Mouse (Mus musculus) hindbrain, embryonic 14.5 days (tissue): ENCODE measurements around the gene Rps16. TPM values are rescaled to one million over a fixed set of nuclear protein-coding genes. Genes with fewer than 3 reads are reported as not detected.
"Not testable (repeated sequence)": the region's sequence is repeated elsewhere in the genome, so short reads cannot be mapped to it uniquely, and the experiment has no call there.

Experiments used
- ATAC-seq: fragments of 200-750 bp; cut with Nextera tagmentation; 2 replicates; pipeline ENCODE4 v1.8.0; 2017; ENCODE audit warnings: moderate number of reproducible peaks, mild to moderate bottlenecking, moderate TSS enrichment, moderate library complexity; ENCODE audit not compliant: low FRiP score
- DNase-seq: peaks from one replicate; pipeline ENCODE4 v3.0.0-alpha.2; 2015; ENCODE audit warnings: low spot score
- H3K27ac ChIP-seq: fragments of 300-500 bp; sonication (generic); 2 replicates; pipeline ENCODE4 v1.5.1; 2014; ENCODE audit warnings: mild to moderate bottlenecking, moderate library complexity
- H3K27me3 ChIP-seq: fragments of 300-500 bp; sonication (generic); 2 replicates; pipeline ENCODE4 v1.6.1; 2014; ENCODE audit warnings: mild to moderate bottlenecking, low read length, mixed read lengths; ENCODE audit not compliant: control insufficient read depth, insufficient read depth
- H3K36me3 ChIP-seq: fragments of 300-500 bp; sonication (generic); replicated peaks from 2 replicates; pipeline ENCODE4 v1.6.1; 2014; ENCODE audit not compliant: control insufficient read depth, insufficient read depth
- H3K4me1 ChIP-seq: fragments of 300-500 bp; sonication (generic); replicated peaks from 2 replicates; pipeline ENCODE4 v1.6.1; 2014; ENCODE audit warnings: antibody characterized with exemption, low read length, mixed read lengths; ENCODE audit not compliant: control insufficient read depth, insufficient read depth
- H3K4me2 ChIP-seq: fragments of 300-500 bp; sonication (generic); replicated peaks from 2 replicates; pipeline ENCODE4 v1.6.1; 2014; ENCODE audit warnings: mild to moderate bottlenecking, moderate library complexity
- H3K4me3 ChIP-seq: fragments of 300-500 bp; sonication (generic); replicated peaks from 2 replicates; pipeline ENCODE4 v1.5.1; 2014; ENCODE audit warnings: mild to moderate bottlenecking, low read length
- H3K9ac ChIP-seq: fragments of 300-500 bp; sonication (generic); 2 replicates; pipeline ENCODE4 v1.6.1; 2014
- H3K9me3 ChIP-seq: fragments of 300-500 bp; sonication (generic); 2 replicates; pipeline ENCODE4 v1.6.1; 2016; ENCODE audit warnings: low read length; ENCODE audit not compliant: control insufficient read depth
- WGBS: fragments of 180-500 bp; shearing (Covaris S2); extraction: QIAGEN DNeasy Blood & Tissue Kit; methylation state at CpG from one replicate; pipeline ENCODE4 v1.1.7; 2014; 5-methylcytosine and 5-hydroxymethylcytosine counted together
- polyA plus RNA-seq: library from polyadenylated mRNA; unstranded; fragments of >200 nt; fragmentation: Nextera tagmentation; extraction: Ambion mirVana; gene quantifications from 2 replicates; pipeline ENCODE4 v1.2.1, GENCODE M21; 2014

Gene Rps16
- polyA plus RNA-seq, 1 experiment from 2014 or later: 677 TPM

DNA sequence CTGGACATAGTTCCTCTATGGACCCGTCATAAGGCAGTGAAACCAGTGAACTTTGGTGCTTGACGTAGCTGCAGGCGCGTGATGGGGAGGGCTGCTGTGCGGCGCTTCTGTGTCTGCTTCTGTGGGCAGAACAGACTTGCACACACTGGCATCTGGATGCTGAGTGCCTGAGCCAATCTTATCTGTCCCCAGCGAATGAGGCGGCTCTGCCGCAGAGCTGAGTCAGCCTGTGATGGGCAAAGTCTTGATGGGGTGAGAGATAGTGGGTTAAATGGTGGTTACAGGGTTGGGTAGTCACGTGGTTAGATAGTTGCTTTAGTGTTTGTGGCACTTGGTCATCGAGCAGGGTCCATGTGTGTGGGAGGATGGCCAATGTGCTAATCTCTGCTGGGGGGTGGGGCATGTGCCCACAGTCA is 32.5 kb downstream of the Rps16 start:
- no peak for DNase-seq
- ATAC-seq: no peak
- H3K4me3 ChIP-seq: no peak overlapping the region
- 73% methylated on average over 11 of the region's 11 CpGs for WGBS
- H3K4me2 ChIP-seq: 0 out of 2 replicates have a peak overlapping the region, but pooled peaks have one; percentile 42
- peaks cover 22% of the 10 kb centered on the region for H3K36me3 ChIP-seq
- peaks cover 27% of the 10 kb centered on the region for H3K4me1 ChIP-seq
- no peaks in the 10 kb centered on the region for H3K27me3 ChIP-seq
- H3K9ac ChIP-seq: no peak overlapping the region
- no peak overlapping the region; the same call in 1 of the 2 replicates for H3K27ac ChIP-seq
- no peaks in the 10 kb centered on the region for H3K9me3 ChIP-seq

DNA sequence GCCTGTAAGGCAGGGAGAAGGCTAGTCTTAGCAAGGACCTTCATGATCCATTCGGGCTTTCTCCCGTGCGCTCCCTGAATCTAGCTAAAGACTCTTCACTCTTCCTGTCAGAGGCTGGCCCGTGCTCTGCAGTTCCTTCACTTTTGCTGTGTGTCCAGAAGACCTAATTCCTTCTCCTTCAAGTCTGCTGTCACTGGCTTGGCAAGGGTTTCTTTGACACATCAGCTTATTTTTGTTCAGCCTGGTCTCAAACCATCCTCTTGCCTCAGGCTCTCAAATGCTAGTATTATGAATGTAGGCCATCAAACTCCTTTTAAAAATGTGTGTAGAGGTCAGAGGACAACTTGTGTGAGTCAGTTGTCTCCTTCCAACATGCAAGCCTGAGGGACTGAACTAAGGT is 33.2 kb downstream of the Rps16 start:
- Histone ChIP-seq H3K36me3 (peaks cover 28% of the 10 kb centered on the region), H3K4me1 (peaks cover 20% of the 10 kb centered on the region), H3K9ac (no peak overlapping the region), H3K27ac (no peak overlapping the region), H3K4me3 (no peak overlapping the region), H3K4me2 (no peak overlapping the region), H3K9me3 (no peaks in the 10 kb centered on the region), H3K27me3 (no peaks in the 10 kb centered on the region)
- 86% methylated on average over 4 of the region's 4 CpGs for WGBS
- ATAC-seq (no peak), DNase-seq (no peak)

DNA sequence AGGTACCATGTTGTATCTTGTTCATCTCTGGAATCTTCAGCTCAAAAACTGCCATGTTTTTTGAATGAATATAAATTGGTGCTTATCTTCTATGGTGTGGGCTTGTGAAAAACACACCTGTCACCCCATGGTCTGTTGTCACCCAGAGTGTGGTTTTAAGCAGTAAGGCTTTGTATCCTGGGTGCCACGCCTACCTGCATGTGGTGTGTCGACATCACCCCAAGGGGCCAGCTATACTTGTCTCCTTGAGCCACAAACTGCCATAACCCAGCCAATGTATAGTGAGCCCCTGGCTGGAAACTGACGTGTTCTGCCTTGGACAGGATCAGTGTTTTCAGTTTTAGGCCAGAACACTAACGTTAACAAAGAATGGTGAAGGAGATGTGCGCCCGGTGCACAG is 33.7 kb downstream of the Rps16 start:
- Histone ChIP-seq H3K4me2 (no peak overlapping the region), H3K27me3 (no peaks in the 10 kb centered on the region), H3K27ac (no peak overlapping the region), H3K36me3 (peaks cover 34% of the 10 kb centered on the region), H3K4me3 (no peak overlapping the region), H3K9ac (no peak overlapping the region), H3K9me3 (no peaks in the 10 kb centered on the region), H3K4me1 (peaks cover 17% of the 10 kb centered on the region)
- WGBS: 85% methylated on average over 6 of the region's 6 CpGs
- ATAC-seq (no peak), DNase-seq (no peak)

DNA sequence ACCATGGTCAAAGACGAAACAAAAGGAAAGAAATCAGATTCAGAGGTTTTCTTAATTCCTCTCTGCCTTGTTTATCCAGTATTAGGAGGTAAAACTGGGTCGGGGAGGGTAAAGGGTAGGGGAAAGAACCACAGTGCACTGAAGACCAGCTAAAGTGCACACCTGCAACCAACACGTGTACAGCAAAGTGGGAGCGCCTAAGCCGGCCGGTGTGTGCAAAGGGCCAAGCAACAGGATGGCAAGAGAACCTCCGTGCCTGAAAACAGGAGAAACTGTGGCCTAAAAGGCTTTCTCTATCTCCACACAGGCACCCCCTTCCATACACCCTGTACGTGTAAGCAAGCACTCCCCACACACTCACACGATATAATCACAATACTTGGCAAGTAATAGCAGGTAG is 34.7 kb downstream of the Rps16 start:
- DNase-seq (no peak), ATAC-seq (no peak)
- no peak overlapping the region for H3K9ac ChIP-seq
- no peak overlapping the region for H3K4me3 ChIP-seq
- no peaks in the 10 kb centered on the region for H3K27me3 ChIP-seq
- H3K4me2 ChIP-seq: no peak overlapping the region
- H3K4me1 ChIP-seq: peaks cover 17% of the 10 kb centered on the region
- H3K27ac ChIP-seq: no peak overlapping the region
- H3K36me3 ChIP-seq: peaks cover 43% of the 10 kb centered on the region
- 93% methylated on average over 9 of the region's 9 CpGs for WGBS
- no peaks in the 10 kb centered on the region for H3K9me3 ChIP-seq

DNA sequence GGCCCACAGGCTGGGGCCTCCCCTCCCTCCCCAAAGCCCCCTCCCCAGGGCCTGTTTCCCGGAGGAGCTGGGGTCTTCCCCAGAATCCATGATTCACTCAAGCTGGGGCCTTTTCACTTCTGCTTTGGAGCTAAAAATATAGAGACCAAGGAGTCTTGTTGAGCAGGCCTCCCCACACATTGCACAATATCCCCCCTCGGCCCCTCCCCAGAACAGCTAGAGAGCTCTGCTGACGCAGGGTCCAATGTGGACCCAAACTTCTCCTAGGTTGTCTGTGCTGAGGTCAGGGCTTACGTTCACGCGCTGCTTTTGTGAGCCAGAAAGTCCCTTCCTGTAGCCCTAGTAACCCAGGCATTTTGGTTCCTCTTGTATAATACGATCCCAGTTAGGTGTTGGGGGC is 35.6 kb downstream of the Rps16 start:
- H3K27ac ChIP-seq: no peak overlapping the region
- no peaks in the 10 kb centered on the region for H3K27me3 ChIP-seq
- no peak overlapping the region for H3K9ac ChIP-seq
- H3K9me3 ChIP-seq: no peaks in the 10 kb centered on the region
- peaks cover 51% of the 10 kb centered on the region for H3K36me3 ChIP-seq
- no peak for ATAC-seq
- H3K4me2 ChIP-seq: no peak overlapping the region
- DNase-seq: no peak
- 91% methylated on average over 7 of the region's 7 CpGs for WGBS
- no peak overlapping the region for H3K4me3 ChIP-seq
- H3K4me1 ChIP-seq: peaks cover 15% of the 10 kb centered on the region

DNA sequence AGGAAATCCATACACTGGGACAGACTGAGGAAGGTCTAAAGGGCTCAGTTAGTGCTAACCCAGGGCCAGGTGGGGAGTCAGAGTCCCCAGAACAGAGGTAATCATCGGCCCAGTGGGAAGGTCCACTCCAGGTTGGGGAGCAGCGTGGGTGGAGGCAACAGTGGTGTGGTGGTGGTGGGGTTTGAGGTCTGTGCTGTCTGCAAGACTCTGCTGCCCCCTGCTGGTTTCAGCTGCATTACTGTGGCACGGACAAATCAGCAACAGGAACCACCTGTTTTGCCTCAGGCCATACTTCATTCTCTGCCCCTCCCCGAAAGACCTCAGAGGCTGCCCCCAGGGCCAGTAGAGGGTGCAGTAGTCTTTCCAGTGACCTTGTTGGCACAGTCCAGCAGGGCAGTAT is 36.0 kb downstream of the Rps16 start:
- Histone ChIP-seq H3K4me3 (no peak overlapping the region), H3K4me2 (no peak overlapping the region), H3K27ac (no peak overlapping the region), H3K36me3 (peaks cover 51% of the 10 kb centered on the region), H3K9me3 (no peaks in the 10 kb centered on the region), H3K4me1 (peaks cover 14% of the 10 kb centered on the region), H3K9ac (0 out of 2 replicates have a peak overlapping the region, but pooled peaks have one; percentile 20), H3K27me3 (no peaks in the 10 kb centered on the region)
- 17% methylated on average over 4 of the region's 4 CpGs for WGBS
- peak; percentile 72 for ATAC-seq
- DNase-seq: peak; percentile 85

DNA sequence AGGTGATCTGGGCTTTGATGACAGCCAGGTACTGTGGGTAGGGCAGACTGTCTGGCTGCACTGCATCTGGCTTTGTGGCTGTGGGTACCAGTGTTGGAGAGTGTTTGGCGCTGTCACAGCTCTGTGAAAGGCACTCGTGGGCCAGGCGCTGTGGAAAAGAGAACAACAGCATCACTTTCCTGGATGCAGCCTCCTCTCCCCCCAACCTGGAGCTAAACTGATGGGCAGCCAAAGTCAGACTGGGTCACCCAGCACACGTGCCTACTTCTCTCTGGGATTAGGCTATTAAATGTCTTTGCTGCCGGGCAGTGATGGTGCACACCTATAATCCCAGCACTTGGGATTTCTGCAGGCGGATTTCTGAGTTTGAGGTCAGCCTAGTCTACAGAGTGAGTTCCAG is 36.4 kb downstream of the Rps16 start:
- WGBS: 93% methylated on average over 6 of the region's 6 CpGs
- not testable (repeated sequence) for H3K27me3 ChIP-seq, H3K9me3 ChIP-seq, H3K4me2 ChIP-seq, DNase-seq, H3K4me3 ChIP-seq, H3K27ac ChIP-seq, ATAC-seq, H3K9ac ChIP-seq
- Histone ChIP-seq H3K4me1 (peaks cover 14% of the 10 kb centered on the region), H3K36me3 (peaks cover 51% of the 10 kb centered on the region)

DNA sequence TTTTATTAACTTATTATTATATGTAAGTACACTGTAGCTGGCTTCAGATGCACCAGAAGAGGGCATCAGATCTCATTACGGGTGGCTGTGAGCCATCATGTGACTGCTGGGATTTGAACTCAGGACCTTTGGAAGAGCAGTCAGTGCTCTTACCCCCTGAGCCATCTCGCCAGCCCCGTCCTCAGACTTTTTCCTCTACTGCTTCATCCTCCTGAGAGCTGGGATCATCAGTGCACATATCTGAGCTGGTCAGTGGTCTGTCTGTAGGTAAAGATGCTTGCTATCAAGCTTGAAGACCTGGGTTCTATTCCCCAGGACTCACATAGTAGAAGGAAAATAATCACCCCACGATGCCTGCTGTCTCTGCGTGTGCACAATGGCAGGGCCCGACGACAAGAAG is 36.9 kb downstream of the Rps16 start:
- not testable (repeated sequence) for DNase-seq, H3K4me2 ChIP-seq, ATAC-seq, H3K27ac ChIP-seq, H3K9me3 ChIP-seq, H3K4me3 ChIP-seq, H3K9ac ChIP-seq, H3K27me3 ChIP-seq
- H3K36me3 ChIP-seq: peaks cover 51% of the 10 kb centered on the region
- 92% methylated on average over 7 of the region's 7 CpGs for WGBS
- peaks cover 13% of the 10 kb centered on the region for H3K4me1 ChIP-seq

DNA sequence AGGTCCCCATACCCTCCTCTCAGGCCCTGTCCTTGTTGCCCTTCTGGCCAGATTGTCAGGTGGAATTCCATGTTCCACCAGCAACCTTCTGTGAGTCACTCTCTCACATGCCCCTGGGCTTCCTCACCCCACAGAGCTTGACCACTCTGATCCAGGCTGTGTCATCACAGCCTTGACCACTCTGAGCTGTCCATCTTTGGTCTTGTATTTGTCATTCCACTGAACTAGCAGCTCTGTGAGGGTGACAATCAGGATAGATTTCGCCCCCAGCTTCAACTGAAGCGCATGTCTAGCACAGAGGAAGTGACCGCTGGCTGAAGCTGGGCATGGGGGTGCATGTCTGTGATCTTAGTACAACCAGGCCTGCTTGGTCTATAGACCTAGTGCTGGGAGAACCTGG is 39.9 kb downstream of the Rps16 start:
- peaks cover 60% of the 10 kb centered on the region for H3K36me3 ChIP-seq
- no peak overlapping the region for H3K4me2 ChIP-seq
- WGBS: 99% methylated on average over 3 of the region's 3 CpGs
- no peak overlapping the region for H3K9ac ChIP-seq
- no peaks in the 10 kb centered on the region for H3K9me3 ChIP-seq
- DNase-seq (no peak), ATAC-seq (no peak)
- H3K27ac ChIP-seq: no peak overlapping the region
- no peak overlapping the region for H3K4me3 ChIP-seq
- peaks cover 17% of the 10 kb centered on the region for H3K4me1 ChIP-seq
- H3K27me3 ChIP-seq: no peaks in the 10 kb centered on the region
